Comparison of ENCODE assay signal across 8 mouse cellular contexts in the genomic region with DNA sequence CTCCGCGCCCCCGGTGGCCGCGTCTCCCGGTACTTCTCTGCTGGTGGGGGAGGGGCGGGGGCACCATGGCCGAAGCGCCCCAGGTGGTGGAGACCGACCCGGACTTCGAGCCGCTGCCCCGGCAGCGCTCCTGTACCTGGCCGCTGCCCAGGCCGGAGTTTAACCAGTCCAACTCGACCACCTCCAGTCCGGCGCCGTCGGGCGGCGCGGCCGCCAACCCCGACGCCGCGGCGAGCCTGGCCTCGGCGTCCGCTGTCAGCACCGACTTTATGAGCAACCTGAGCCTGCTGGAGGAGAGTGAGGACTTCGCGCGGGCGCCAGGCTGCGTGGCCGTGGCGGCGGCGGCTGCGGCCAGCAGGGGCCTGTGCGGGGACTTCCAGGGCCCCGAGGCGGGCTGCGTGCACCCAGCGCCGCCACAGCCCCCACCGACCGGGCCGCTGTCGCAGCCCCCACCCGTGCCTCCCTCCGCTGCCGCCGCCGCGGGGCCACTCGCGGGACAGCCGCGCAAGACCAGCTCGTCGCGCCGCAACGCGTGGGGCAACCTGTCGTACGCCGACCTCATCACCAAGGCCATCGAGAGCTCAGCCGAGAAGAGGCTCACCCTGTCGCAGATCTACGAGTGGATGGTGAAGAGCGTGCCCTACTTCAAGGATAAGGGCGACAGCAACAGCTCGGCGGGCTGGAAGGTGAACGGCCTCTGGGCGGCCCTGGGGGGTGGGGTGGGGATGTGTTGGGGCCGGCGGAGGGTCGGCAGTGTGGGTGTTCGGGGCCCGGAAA. TPM values are rescaled to one million over a fixed set of nuclear protein-coding genes. Genes with fewer than 3 reads are reported as not detected.
DNase-seq lines count a peak whose midpoint lies in the region; ATAC-seq and TF ChIP-seq lines count a peak whose summit lies in the region.

No protein-coding gene starts in this region.

- peak overlapping the region; percentile 57 for H3K27ac ChIP-seq in cerebellum, adult 2 months (ENCODE audit: insufficient read depth, low read length)
- peak overlapping the region; percentile 78 for H3K27ac ChIP-seq in hindbrain, postnatal 0 days
- H3K27ac ChIP-seq in liver, embryonic 13.5 days = peak overlapping the region; percentile 69

- DNase-seq in left cerebral cortex, postnatal 36 days (ENCODE audit: low spot score in 2 of 2) = peak; percentile 24 to 30
- no peak for DNase-seq in left cerebral cortex, adult 11 months (ENCODE audit: low spot score)
- DNase-seq in cerebellum, adult 2 months = peak; percentile 38 to 59
- peak; percentile 36 to 47 for DNase-seq in gastrocnemius, adult 8-10 months (ENCODE audit: low spot score in 2 of 2)
- peak; percentile 30 for DNase-seq in hindbrain, postnatal 0 days (ENCODE audit: low spot score)
- peak; percentile 4 for DNase-seq in liver, embryonic 13.5 days
- peak; percentile 54 for DNase-seq in neural tube, embryonic 10.5 days (ENCODE audit: extremely low spot score, low spot score)
- peak; percentile 70 for DNase-seq in thymus, postnatal 14 days

- WGBS in cerebellum, adult 2 months = 2% methylated on average over 88 of the region's 89 CpGs
- under 1% methylated on average over 67 of the region's 89 CpGs for WGBS in hindbrain, postnatal 0 days
- under 1% methylated on average over 87 of the region's 89 CpGs for WGBS in liver, embryonic 13.5 days (ENCODE audit: insufficient replicate concordance)

- peak overlapping the region; percentile 57 for H3K9ac ChIP-seq in hindbrain, postnatal 0 days (replicated peaks; ENCODE audit: low read length)
- peak overlapping the region; percentile 80 for H3K9ac ChIP-seq in liver, embryonic 13.5 days

- peak overlapping the region; percentile 87 for H3K4me3 ChIP-seq in cerebellum, adult 2 months (replicated peaks; ENCODE audit: insufficient read depth, low read depth, low read length)
- H3K4me3 ChIP-seq in hindbrain, postnatal 0 days (ENCODE audit: low read length) = peak overlapping the region; percentile 75
- H3K4me3 ChIP-seq in liver, embryonic 13.5 days (replicated peaks) = peak overlapping the region; percentile 78

- H3K27me3 ChIP-seq in cerebellum, adult 2 months (ENCODE audit: control insufficient read depth, insufficient read depth, low read length) = no peaks in the 10 kb centered on the region
- peaks cover 22% of the 10 kb centered on the region for H3K27me3 ChIP-seq in hindbrain, postnatal 0 days (ENCODE audit: insufficient read depth, low read length)
- peaks cover 41% of the 10 kb centered on the region for H3K27me3 ChIP-seq in liver, embryonic 13.5 days

- H3K36me3 ChIP-seq in hindbrain, postnatal 0 days (ENCODE audit: insufficient read depth, low read length) = no peaks in the 10 kb centered on the region
- H3K36me3 ChIP-seq in liver, embryonic 13.5 days = no peaks in the 10 kb centered on the region

- H3K4me1 ChIP-seq in cerebellum, adult 2 months (ENCODE audit: control insufficient read depth, insufficient read depth, low read length) = no peaks in the 10 kb centered on the region
- H3K4me1 ChIP-seq in hindbrain, postnatal 0 days (ENCODE audit: insufficient read depth, low read length) = no peaks in the 10 kb centered on the region
- peaks cover 37% of the 10 kb centered on the region for H3K4me1 ChIP-seq in liver, embryonic 13.5 days (replicated peaks)

- no peaks in the 10 kb centered on the region for H3K9me3 ChIP-seq in hindbrain, postnatal 0 days (ENCODE audit: low read length)
- no peaks in the 10 kb centered on the region for H3K9me3 ChIP-seq in liver, embryonic 13.5 days (replicated peaks)

- no peak for TF ChIP-seq POLR2A in cerebellum, adult 2 months (IDR thresholded peaks at IDR 0.05; ENCODE audit: borderline replicate concordance, insufficient read depth, low read length)

- H3K4me2 ChIP-seq in hindbrain, postnatal 0 days (ENCODE audit: low read depth, low read length) = peak overlapping the region; percentile 74
- peak overlapping the region; percentile 98 for H3K4me2 ChIP-seq in liver, embryonic 13.5 days

- TF ChIP-seq CTCF in cerebellum, adult 2 months (IDR thresholded peaks at IDR 0.05; ENCODE audit: borderline replicate concordance, insufficient read depth, low read depth, low read length) = no peak
- no peak for TF ChIP-seq CTCF in hindbrain, postnatal 0 days (IDR thresholded peaks at IDR 0.05; ENCODE audit: low read depth)

- intact Hi-C loops in left cerebral cortex, postnatal 36 days (cut with DNase I) = loop anchor here (5.0 to 10.0 kb wide), 4 partner anchors 73 to 488 kb away; no protein-coding TSS in a partner anchor

- peak; percentile 31 for ATAC-seq in hindbrain, postnatal 0 days
- ATAC-seq in liver, embryonic 13.5 days (ENCODE audit: low read depth) = peak; percentile 13; the same call in 1 of the 2 replicates

RNA-seq across cellular contexts. Expression of a gene that starts 0.8 kb away (rescaled TPM):
- 10 to 100 TPM; 10.7 to 13.0 TPM for total RNA-seq in left cerebral cortex, postnatal 36 days (2021)
- 5.4 and 6.7 TPM in 2 replicates for polyA plus RNA-seq in cerebellum, adult 2 months (2012; rRNA removed)
- total RNA-seq in gastrocnemius, adult 8-10 months (2022) = 10 to 100 TPM; 10.1 to 36.4 (median 14.5) TPM
- total RNA-seq in hindbrain, postnatal 0 days (2014; rRNA removed) = 4.8 and 5.2 TPM in 2 replicates
- 3.1 and 3.2 TPM in 2 replicates for polyA plus RNA-seq in hindbrain, postnatal 0 days (2015; fragmentation: Nextera tagmentation; extraction: Ambion mirVana)
- polyA plus RNA-seq in liver, embryonic 13.5 days (2015; fragmentation: Nextera tagmentation; extraction: Ambion mirVana) = 1.1 TPM in 2 replicates
